Mouse (Mus musculus) CH12.LX (cell line): Measurements from ENCODE around the gene Cyp1b1.

ENCODE experiments used
- POLR2A ChIP-seq: IDR thresholded peaks from 2 replicates; pipeline ENCODE4 v1.6.1; 2011; ENCODE audit warnings: low read depth, mild to moderate bottlenecking, improper control_type of control experiment, low read length
- ZC3H11A ChIP-seq: IDR thresholded peaks from 2 replicates; pipeline ENCODE4 v1.6.1; 2012; ENCODE audit warnings: low read depth, mild to moderate bottlenecking, inconsistent platforms, low read length, improper control_type of control experiment

- no peak for TF ChIP-seq ZC3H11A
- no peak for TF ChIP-seq POLR2A
Observed at GRCm38 (mm10) chr17:79753831-79754230, 39.0 kb upstream of the Cyp1b1 start.
